Mouse (Mus musculus): ENCODE results near the gene Bmf.

DNA sequence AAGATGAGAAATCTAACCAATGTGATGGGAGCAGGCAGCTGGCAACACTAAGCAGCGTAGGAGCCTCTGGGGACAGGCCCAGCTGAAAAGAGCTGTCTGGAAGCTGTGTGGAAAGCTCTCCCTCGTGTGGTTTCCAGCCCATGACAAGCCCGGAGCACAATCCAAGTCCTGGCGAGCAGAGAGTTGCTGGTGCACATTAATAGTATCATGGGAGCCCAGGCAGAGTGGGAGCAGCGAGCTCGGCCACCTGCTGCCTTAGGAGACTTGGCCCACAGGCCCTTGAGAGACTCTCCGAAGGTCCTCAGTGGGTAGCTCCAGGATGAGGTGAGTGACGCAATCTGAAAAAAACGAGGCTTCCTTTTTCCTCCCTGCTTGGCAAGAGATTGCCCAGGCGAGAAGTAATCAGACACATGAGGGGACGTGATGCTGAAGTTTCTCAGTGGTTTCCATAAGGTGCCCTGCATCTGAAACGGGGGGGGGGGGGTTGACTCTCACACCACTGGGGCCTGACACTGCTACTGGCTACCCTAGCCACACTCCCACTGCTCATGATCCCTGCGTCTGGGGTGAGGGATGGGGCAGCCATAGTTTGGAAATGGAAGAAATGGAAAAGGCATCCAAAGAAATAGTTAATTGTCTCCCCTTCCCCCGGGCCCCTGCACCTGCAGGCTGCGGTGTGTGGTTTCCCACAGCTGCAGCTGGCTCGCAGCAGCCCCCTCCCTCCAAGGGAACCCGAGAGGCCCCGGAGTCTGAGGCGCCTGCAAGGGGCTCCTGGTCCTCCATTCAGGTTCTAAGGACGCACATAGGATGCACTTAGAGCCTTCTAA is 50.1 kb downstream of the Bmf start:
- TF ChIP-seq CTCF (IDR thresholded peaks at IDR 0.05) (peak; percentile 40), EP300 (IDR thresholded peaks at IDR 0.05; ENCODE audit: insufficient read depth, low read depth, low read length) (no peak)
